Mouse (Mus musculus) G1E (cell line): ENCODE data around the gene Jade1. TPM values are rescaled to one million over a fixed set of nuclear protein-coding genes. Genes with fewer than 3 reads are reported as not detected.
A peak's percentile ranks its signal among the peaks of the same experiment; 100 is the strongest.

ENCODE experiments used
- ATAC-seq: 2 replicates; pipeline ENCODE4 v1.8.0; 2016; ENCODE audit warnings: mild to moderate bottlenecking; ENCODE audit not compliant: insufficient number of reproducible peaks, poor library complexity, low FRiP score, severe bottlenecking; ENCODE audit errors: extremely low read depth
- DNase-seq: peaks from one replicate; pipeline ENCODE4 v3.0.0; 2012; ENCODE audit warnings: low spot score
- H3K27me3 ChIP-seq: 2 replicates; pipeline ENCODE4 v1.6.1; 2012; ENCODE audit warnings: mild to moderate bottlenecking, low read length, inconsistent platforms; ENCODE audit not compliant: insufficient read depth
- H3K36me3 ChIP-seq: replicated peaks from 2 replicates; pipeline ENCODE3; 2012; ENCODE audit warnings: mild to moderate bottlenecking, inconsistent platforms
- H3K4me1 ChIP-seq: 2 replicates; pipeline ENCODE4 v1.6.1; 2012; ENCODE audit warnings: low read depth, low read length, inconsistent platforms, mixed read lengths; ENCODE audit not compliant: insufficient read depth
- H3K4me3 ChIP-seq: 2 replicates; pipeline ENCODE4 v1.5.1; 2012; ENCODE audit warnings: low read depth, mild to moderate bottlenecking, inconsistent platforms, low read length, moderate library complexity, mixed read lengths
- H3K9me3 ChIP-seq: replicated peaks from 2 replicates; pipeline ENCODE4 v1.6.1; 2012; ENCODE audit warnings: inconsistent platforms
- CTCF ChIP-seq: IDR thresholded peaks from 2 replicates; pipeline ENCODE4 v1.5.1; 2012; ENCODE audit warnings: low read depth, low read length, inconsistent platforms, mixed read lengths
- GATA1 ChIP-seq: IDR thresholded peaks from 2 replicates; pipeline ENCODE4 v1.6.1; 2012; ENCODE audit warnings: borderline replicate concordance, low read length, inconsistent platforms, mixed read lengths
- GATA2 ChIP-seq: IDR thresholded peaks from 2 replicates; pipeline ENCODE4 v1.6.1; 2012; ENCODE audit warnings: low read depth, low read length, inconsistent platforms, borderline replicate concordance
- POLR2AphosphoS5 ChIP-seq: IDR thresholded peaks from 2 replicates; pipeline ENCODE4 v1.6.1; 2012; ENCODE audit warnings: low read depth, low read length, inconsistent platforms; ENCODE audit not compliant: insufficient replicate concordance
- TAL1 ChIP-seq: conservative IDR thresholded peaks from 2 replicates; pipeline ENCODE4 v1.6.1; 2012; ENCODE audit warnings: low read depth, low read length, inconsistent platforms, mixed read lengths
- polyA plus RNA-seq: library from polyadenylated mRNA; stranded (reverse); fragments of >175 nt; gene quantifications from 2 replicates; pipeline ENCODE4 v1.2.3, GENCODE M21; 2012
- total RNA-seq, 2 experiments: library from RNA; stranded (forward) in 1 of 2; stranded (reverse) in 1 of 2; fragments of 200-1000 nt in 1 of 2; fragments of >200 nt in 1 of 2; fragmentation: Nextera tagmentation in 1 of 2; gene quantifications; 2 replicates each; pipeline ENCODE4 v1.2.3; 2014 to 2017

Gene Jade1
- total and polyA plus RNA-seq, 3 experiments = 48.2 to 159 (median 129) TPM

DNA sequence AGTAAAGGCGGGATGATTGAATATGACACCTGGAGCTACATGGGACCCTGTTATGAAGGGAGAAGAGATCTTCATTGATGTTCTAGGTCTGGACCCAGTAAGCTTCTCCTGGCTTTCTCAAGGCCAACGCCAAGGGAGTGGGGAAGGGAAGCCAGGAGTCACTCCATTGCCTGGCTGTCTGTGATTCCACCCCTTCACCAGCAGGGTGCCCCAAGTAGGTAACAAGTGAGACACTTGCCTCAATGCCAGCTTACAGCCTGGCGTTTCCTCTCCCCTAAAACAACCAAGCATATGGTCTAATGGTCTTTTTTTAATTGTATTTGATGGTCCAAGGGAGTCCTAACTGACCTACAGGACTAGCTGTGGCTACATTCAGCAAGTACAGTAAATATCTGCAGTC, 14.2 kb upstream of the Jade1 start:
- Histone ChIP-seq H3K27me3 (peaks cover 37% of the 10 kb centered on the region), H3K4me3 (no peak overlapping the region), H3K4me1 (peaks cover 14% of the 10 kb centered on the region), H3K36me3 (no peaks in the 10 kb centered on the region), H3K9me3 (no peaks in the 10 kb centered on the region)
- ATAC-seq = peak; percentile 81
- TF ChIP-seq GATA2 (no peak), CTCF (peak; percentile 75)
- peak; percentile 31 for DNase-seq

DNA sequence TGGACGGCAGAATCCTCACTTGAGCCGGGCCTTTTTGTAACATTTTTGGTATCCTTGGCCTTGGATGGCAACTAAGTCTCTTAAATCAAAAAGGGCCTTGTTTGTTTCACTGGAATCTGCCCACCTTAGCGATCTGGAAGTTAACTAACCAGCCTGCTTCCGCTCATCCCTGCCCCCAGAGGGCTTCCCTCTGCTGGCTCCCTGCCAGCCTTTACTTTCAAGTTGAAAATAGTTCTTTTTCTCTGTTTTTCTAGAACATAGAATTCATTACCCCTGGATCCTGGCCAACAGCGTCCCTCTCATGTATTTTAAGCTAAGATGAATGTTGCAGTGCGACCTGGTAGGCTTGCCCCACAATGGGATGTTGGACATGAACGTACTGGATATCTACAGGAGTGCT, 11.1 kb upstream of the Jade1 start:
- H3K36me3 ChIP-seq = no peaks in the 10 kb centered on the region
- peaks cover 21% of the 10 kb centered on the region for H3K4me1 ChIP-seq
- ATAC-seq (no peak), DNase-seq (no peak)
- TF ChIP-seq TAL1 (no peak), CTCF (no peak), POLR2AphosphoS5 (no peak), GATA1 (no peak)
- H3K9me3 ChIP-seq = no peaks in the 10 kb centered on the region
- no peak overlapping the region for H3K4me3 ChIP-seq
- H3K27me3 ChIP-seq = peaks cover 26% of the 10 kb centered on the region

DNA sequence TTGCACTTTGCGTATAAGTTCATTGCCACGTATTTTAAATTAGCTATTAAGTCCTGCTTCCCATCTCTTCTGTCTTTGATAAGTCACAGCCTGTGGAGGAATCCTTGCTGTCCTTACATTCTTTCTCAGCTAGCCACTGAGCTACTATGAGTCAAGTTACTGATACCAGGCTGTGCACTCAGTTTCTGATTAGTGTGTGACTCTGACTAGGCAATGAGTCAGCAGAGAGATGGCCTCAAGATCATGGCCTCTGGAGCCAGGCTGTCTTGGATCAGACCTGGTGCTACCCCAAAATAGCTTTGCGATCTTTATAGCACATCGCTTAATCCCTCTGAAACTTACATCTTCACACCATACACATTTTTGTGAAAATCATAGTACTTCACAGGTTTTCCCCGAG, 8.2 kb upstream of the Jade1 start:
- Histone ChIP-seq H3K4me3 (no peak overlapping the region), H3K4me1 (peaks cover 28% of the 10 kb centered on the region), H3K36me3 (no peaks in the 10 kb centered on the region), H3K9me3 (no peaks in the 10 kb centered on the region), H3K27me3 (peaks cover 18% of the 10 kb centered on the region)
- ATAC-seq = peak; percentile 58
- DNase-seq = no peak
- no peak for TF ChIP-seq POLR2AphosphoS5
- no peak for TF ChIP-seq GATA2
- TF ChIP-seq CTCF = no peak
- no peak for TF ChIP-seq GATA1
- TF ChIP-seq TAL1 = no peak

DNA sequence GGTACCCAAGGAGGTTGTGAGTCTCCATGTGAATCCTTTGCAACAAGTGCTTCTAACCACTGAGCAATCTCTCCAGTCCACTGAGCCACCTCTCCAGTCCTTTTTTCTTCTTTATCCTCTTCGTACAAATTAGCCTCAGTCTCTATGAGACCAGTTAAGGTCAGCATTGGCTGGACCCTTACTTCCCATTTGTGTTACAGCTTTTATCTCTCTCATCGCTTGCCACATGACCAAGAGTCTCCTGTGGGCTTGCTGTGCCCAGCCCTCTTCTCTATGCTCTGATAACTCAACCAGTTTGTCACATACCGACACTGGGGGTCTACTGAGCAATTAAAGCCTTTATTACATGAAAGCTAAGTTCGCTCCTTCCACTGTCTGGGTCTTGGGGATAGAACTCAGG, 7.3 kb upstream of the Jade1 start:
- H3K36me3 ChIP-seq = no peaks in the 10 kb centered on the region
- ATAC-seq = no peak
- no peak for TF ChIP-seq GATA1
- TF ChIP-seq TAL1 = no peak

DNA sequence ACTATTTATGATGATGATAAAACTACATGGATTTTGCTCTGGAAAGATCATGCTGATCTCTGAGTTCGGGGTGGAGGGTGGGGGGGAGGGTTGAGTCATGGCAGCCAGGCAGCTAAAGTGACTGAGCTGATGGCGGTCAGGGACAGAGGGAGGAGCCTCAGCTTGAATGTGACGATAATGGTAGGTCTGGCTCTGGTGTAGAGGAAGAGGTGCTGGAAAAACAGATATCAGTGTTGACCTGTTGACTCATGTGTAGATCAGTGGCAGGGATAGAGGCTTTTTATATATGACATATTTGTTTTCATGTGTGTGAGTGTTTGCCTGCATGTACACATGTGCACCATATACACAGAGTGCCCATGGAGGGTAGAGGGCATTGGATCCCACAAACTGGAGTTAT, 3.9 kb upstream of the Jade1 start:
- ATAC-seq (no peak), DNase-seq (no peak)
- Histone ChIP-seq H3K4me1 (peaks cover 55% of the 10 kb centered on the region), H3K27me3 (no peaks in the 10 kb centered on the region), H3K4me3 (no peak overlapping the region), H3K9me3 (no peaks in the 10 kb centered on the region), H3K36me3 (no peaks in the 10 kb centered on the region)
- TF ChIP-seq CTCF (no peak), GATA1 (no peak), POLR2AphosphoS5 (no peak), TAL1 (no peak), GATA2 (no peak)

More for the DNA sequence above, 7.3 kb upstream of the Jade1 start:
- H3K4me1 ChIP-seq = peaks cover 36% of the 10 kb centered on the region
- H3K9me3 ChIP-seq = no peaks in the 10 kb centered on the region
- no peak overlapping the region for H3K4me3 ChIP-seq
- peaks cover 17% of the 10 kb centered on the region for H3K27me3 ChIP-seq
- DNase-seq = no peak

DNA sequence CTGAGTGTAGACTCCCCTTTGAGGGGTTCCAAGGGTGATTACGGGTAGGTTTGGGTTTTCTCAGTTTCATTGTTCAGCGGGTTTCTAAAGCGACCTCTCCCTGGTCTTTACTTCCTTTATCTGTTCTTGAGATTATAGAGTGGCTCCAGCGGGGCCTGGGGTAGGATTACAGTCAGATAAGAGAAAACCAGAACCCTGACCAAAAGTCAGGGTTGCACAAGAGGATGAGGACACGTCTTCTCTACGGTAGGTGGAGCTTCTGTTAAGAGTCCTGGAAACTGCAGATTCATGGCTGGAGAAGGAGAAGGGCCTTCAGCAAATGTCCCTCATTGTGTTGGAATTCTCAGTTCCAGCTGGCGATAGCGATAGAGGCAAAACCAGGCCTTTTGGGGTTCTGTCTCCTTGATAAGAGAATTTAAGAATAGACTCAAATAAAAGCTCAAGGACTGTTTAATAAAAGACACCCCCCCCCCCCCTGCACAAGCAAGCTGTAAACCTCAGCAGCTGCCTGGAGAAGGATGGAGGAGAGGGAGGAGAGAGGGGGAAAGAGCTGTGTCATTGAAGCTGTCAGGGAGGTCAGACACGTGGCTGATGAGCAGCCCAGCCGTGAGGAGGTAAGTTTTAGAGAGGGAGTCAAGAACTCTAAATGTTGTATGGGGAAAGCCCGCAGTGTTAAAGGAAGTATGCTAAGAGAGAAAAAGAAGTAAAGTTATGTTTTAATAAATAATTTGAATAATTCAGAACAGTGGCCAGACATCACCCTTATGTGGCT, 2.6 kb upstream of the Jade1 start:
- no peaks in the 10 kb centered on the region for H3K27me3 ChIP-seq
- TF ChIP-seq CTCF (no peak), TAL1 (peak; percentile 16; the same call in 1 of the 2 replicates)
- DNase-seq (peak; percentile 42), ATAC-seq (peak; percentile 54)
- H3K4me1 ChIP-seq = peaks cover 50% of the 10 kb centered on the region
- no peak overlapping the region for H3K4me3 ChIP-seq
- peaks cover 9% of the 10 kb centered on the region for H3K36me3 ChIP-seq
- H3K9me3 ChIP-seq = no peaks in the 10 kb centered on the region

DNA sequence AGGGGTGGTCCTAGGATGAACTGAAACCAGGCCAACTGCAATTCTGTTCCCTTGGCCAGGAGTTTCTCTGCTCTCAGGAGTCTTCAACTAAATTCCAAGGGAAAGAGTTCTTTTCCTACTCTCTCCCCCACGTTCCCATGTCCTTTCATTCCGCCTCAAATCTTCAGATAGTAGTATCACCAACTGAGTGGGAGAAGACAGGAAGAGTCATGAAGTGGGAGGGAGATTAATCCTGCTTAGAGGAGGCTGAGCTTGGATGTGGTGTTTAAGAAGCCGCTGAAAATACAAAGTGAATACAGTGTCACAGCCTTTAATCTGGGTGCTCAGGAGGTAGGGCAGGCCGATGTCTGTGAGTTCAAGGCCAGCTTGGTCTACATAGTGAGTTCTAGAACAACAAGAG, 1.9 kb upstream of the Jade1 start:
- Histone ChIP-seq H3K9me3 (no peaks in the 10 kb centered on the region), H3K27me3 (no peaks in the 10 kb centered on the region), H3K36me3 (peaks cover 10% of the 10 kb centered on the region), H3K4me3 (no peak overlapping the region), H3K4me1 (peaks cover 45% of the 10 kb centered on the region)
- DNase-seq (no peak), ATAC-seq (no peak)
- TF ChIP-seq CTCF (no peak), POLR2AphosphoS5 (no peak), GATA2 (no peak), TAL1 (no peak), GATA1 (no peak)
